7 mouse cellular contexts compared by ENCODE assay signal in genomic region chr1:106758734-106759571, GRCm38 (mm10). TPM values are rescaled to one million over a fixed set of nuclear protein-coding genes. Genes with fewer than 3 reads are reported as not detected.
DNase-seq lines count a peak whose midpoint lies in the region; TF ChIP-seq lines count a peak whose summit lies in the region.

No protein-coding gene starts in this region.

- H3K27me3 ChIP-seq in erythroblast, embryonic 14.5 days (ENCODE audit: control insufficient read depth), result no peaks in the 10 kb centered on the region
- no peaks in the 10 kb centered on the region for H3K27me3 ChIP-seq in hindbrain, embryonic 10.5 days (ENCODE audit: insufficient read depth, poor library complexity, severe bottlenecking)

- 4% methylated on average over 34 of the region's 34 CpGs for WGBS in hindbrain, embryonic 10.5 days

- in situ Hi-C loops in ES-E14 (cut with MboI; ENCODE audit: low sequenced_read_pairs in 2 of 2, unreplicated experiment in 2 of 2), result no loop called here

- peak; percentile 20 for DNase-seq in ES-E14 (ENCODE audit: low read depth, low spot score)
- peak; percentile 66 for DNase-seq in adrenal gland, postnatal 10 days
- no peak for DNase-seq in hindbrain, embryonic 10.5 days (ENCODE audit: low spot score)
- peak; percentile 24 to 28 for DNase-seq in left cerebral cortex, adult 18-20 months (ENCODE audit: low spot score in 2 of 2)
- DNase-seq in lung, postnatal 4 days, result peak; percentile 41 to 52
- DNase-seq in right cerebral cortex, adult 18-20 months, result peak; percentile 31

- H3K27ac ChIP-seq in ES-E14 (ENCODE audit: insufficient read depth, low read depth, low read length, poor library complexity, severe bottlenecking), result peak overlapping the region; percentile 6; the same call in 1 of the 2 replicates
- peak overlapping the region; percentile 89 for H3K27ac ChIP-seq in hindbrain, embryonic 10.5 days

- peaks cover 0 to 2% of the 10 kb centered on the region in 2 experiments; a peak in 1 of 4 replicates for H3K4me1 ChIP-seq in ES-E14 (ENCODE audit: control insufficient read depth in 2 of 2, insufficient read depth in 2 of 2, low read length in 2 of 2, poor library complexity in 1 of 2)
- peaks cover 33% of the 10 kb centered on the region for H3K4me1 ChIP-seq in erythroblast, embryonic 14.5 days (ENCODE audit: control insufficient read depth)
- peaks cover 19% of the 10 kb centered on the region for H3K4me1 ChIP-seq in hindbrain, embryonic 10.5 days (replicated peaks)

- H3K9ac ChIP-seq in ES-E14 (ENCODE audit: insufficient read depth, low read depth, low read length, poor library complexity, severe bottlenecking), result peak overlapping the region; percentile 84

- peaks cover 7% of the 10 kb centered on the region; the same call in 1 of the 2 replicates for H3K36me3 ChIP-seq in ES-E14 (ENCODE audit: control insufficient read depth, insufficient read depth, low read length, poor library complexity, severe bottlenecking)
- peaks cover 6% of the 10 kb centered on the region for H3K36me3 ChIP-seq in erythroblast, embryonic 14.5 days (ENCODE audit: control insufficient read depth)
- H3K36me3 ChIP-seq in hindbrain, embryonic 10.5 days, result 0 out of 2 replicates have a peak, but pooled peaks cover 11% of the 10 kb centered on the region

- no peaks in the 10 kb centered on the region for H3K9me3 ChIP-seq in ES-E14 (ENCODE audit: control insufficient read depth, insufficient read depth, low read depth, low read length)
- no peaks in the 10 kb centered on the region for H3K9me3 ChIP-seq in erythroblast, embryonic 14.5 days (ENCODE audit: control insufficient read depth, low read length)
- H3K9me3 ChIP-seq in hindbrain, embryonic 10.5 days, result no peaks in the 10 kb centered on the region

- peak overlapping the region; percentile 76 to 87 for H3K4me3 ChIP-seq in ES-E14 (ENCODE audit: insufficient read depth in 1 of 2, low read depth in 1 of 2, low read length in 2 of 2, poor library complexity in 1 of 2, severe bottlenecking in 1 of 2)
- peak overlapping the region; percentile 80 for H3K4me3 ChIP-seq in erythroblast, embryonic 14.5 days (replicated peaks)
- peak overlapping the region; percentile 84 for H3K4me3 ChIP-seq in hindbrain, embryonic 10.5 days

TF ChIP-seq in ES-E14, 5 proteins besides CTCF, POLR2A, EP300 and RAD21:
- TF ChIP-seq ZNF384 (IDR thresholded peaks at IDR 0.05; ENCODE audit: low read depth, low read length), result no peak
- no peak for TF ChIP-seq ZC3H11A (IDR thresholded peaks at IDR 0.05; ENCODE audit: borderline replicate concordance, low read depth, low read length)
- TF ChIP-seq CHD2 (IDR thresholded peaks at IDR 0.05; ENCODE audit: low read depth, low read length), result no peak
- no peak for TF ChIP-seq HCFC1 (IDR thresholded peaks at IDR 0.05; ENCODE audit: borderline replicate concordance, insufficient read depth, low read length)
- TF ChIP-seq MAFK (IDR thresholded peaks at IDR 0.05; ENCODE audit: insufficient read depth, low read depth, low read length), result no peak

RNA-seq across cellular contexts. Expression of gene Kdsr, which starts 0.6 kb away (rescaled TPM):
- 29.9 and 38.3 TPM in 2 replicates for total RNA-seq in ES-E14 (2012; rRNA removed)
- total RNA-seq in adrenal gland, postnatal 10 days (2021), result 10 to 100 TPM; 24.2 to 25.3 TPM
- polyA plus RNA-seq in erythroblast, embryonic 14.5 days (2012), result 0.02 and 0.13 TPM in 2 replicates
- 6.6 and 8.0 TPM in 2 replicates for polyA plus RNA-seq in hindbrain, embryonic 10.5 days (2016; fragmentation: Nextera tagmentation; extraction: Ambion mirVana)
- total RNA-seq in left cerebral cortex, adult 18-20 months (2021), result 10 to 100 TPM; 27.3 to 28.4 TPM

RNA-seq across cellular contexts. Expression of gene Vps4b, which starts 37.6 kb away (rescaled TPM):
- total RNA-seq in ES-E14 (2012; rRNA removed), result 42.1 and 56.3 TPM in 2 replicates
- total RNA-seq in adrenal gland, postnatal 10 days (2021), result 10 to 100 TPM; 89.0 to 95.4 TPM
- polyA plus RNA-seq in erythroblast, embryonic 14.5 days (2012), result 0.37 and 0.44 TPM in 2 replicates
- polyA plus RNA-seq in hindbrain, embryonic 10.5 days (2016; fragmentation: Nextera tagmentation; extraction: Ambion mirVana), result 58.1 and 64.5 TPM in 2 replicates
- total RNA-seq in left cerebral cortex, adult 18-20 months (2021), result 10 to 100 TPM; 56.1 to 58.3 TPM

RNA-seq across cellular contexts. Expression of gene Bcl2, which starts 44.9 kb away (rescaled TPM):
- total RNA-seq in ES-E14 (2012; rRNA removed), result 0.63 and 0.98 TPM in 2 replicates
- total RNA-seq in adrenal gland, postnatal 10 days (2021), result 1 to 10 TPM; 6.1 to 8.8 TPM
- polyA plus RNA-seq in erythroblast, embryonic 14.5 days (2012), result 0.01 TPM in 1 of 2 replicates, not detected in the other
- 8.2 and 8.3 TPM in 2 replicates for polyA plus RNA-seq in hindbrain, embryonic 10.5 days (2016; fragmentation: Nextera tagmentation; extraction: Ambion mirVana)
- total RNA-seq in left cerebral cortex, adult 18-20 months (2021), result 10 to 100 TPM; 16.9 to 19.1 TPM
